Mouse (Mus musculus) stomach, postnatal 0 days (tissue): ENCODE data around the gene Pex5l.

Experiments used
- CTCF ChIP-seq: IDR thresholded peaks from 2 replicates; pipeline ENCODE4 v1.5.1; 2016; ENCODE audit warnings: antibody characterized with exemption, low read depth, mild to moderate bottlenecking, moderate library complexity
- EP300 ChIP-seq: optimal IDR thresholded peaks from 2 replicates; pipeline ENCODE3; 2016; ENCODE audit warnings: antibody characterized with exemption

GRCm38 (mm10) chr3:33081793-33082192 is 61.3 kb downstream of the Pex5l start:
- no peak for TF ChIP-seq EP300
- TF ChIP-seq CTCF = no peak
